Mouse (Mus musculus) midbrain, embryonic 12.5 days (tissue): Measurements from ENCODE around the gene Armc6. TPM values are rescaled to one million over a fixed set of nuclear protein-coding genes. Genes with fewer than 3 reads are reported as not detected.
A peak's percentile ranks its signal among the peaks of the same experiment; 100 is the strongest.
"Not testable (repeated sequence)": the region's sequence is repeated elsewhere in the genome, so short reads cannot be mapped to it uniquely, and the experiment has no call there.

ENCODE experiments used
- ATAC-seq: fragments of 200-750 bp; cut with Nextera tagmentation; 2 replicates; pipeline ENCODE4 v1.8.0; 2017; ENCODE audit warnings: low read depth, moderate TSS enrichment, moderate library complexity; ENCODE audit not compliant: low FRiP score
- H3K27ac ChIP-seq: fragments of 300-500 bp; sonication (generic); replicated peaks from 2 replicates; pipeline ENCODE4 v1.5.1; 2016; ENCODE audit warnings: mild to moderate bottlenecking
- H3K27me3 ChIP-seq: fragments of 300-500 bp; sonication (generic); 2 replicates; pipeline ENCODE4 v1.6.1; 2016; ENCODE audit warnings: mild to moderate bottlenecking
- H3K36me3 ChIP-seq: fragments of 300-500 bp; sonication (generic); 2 replicates; pipeline ENCODE4 v1.6.1; 2016
- H3K4me1 ChIP-seq: fragments of 300-500 bp; sonication (generic); 2 replicates; pipeline ENCODE4 v1.6.1; 2016
- H3K4me2 ChIP-seq: fragments of 300-500 bp; sonication (generic); replicated peaks from 2 replicates; pipeline ENCODE4 v1.6.1; 2016; ENCODE audit warnings: mild to moderate bottlenecking, moderate library complexity
- H3K4me3 ChIP-seq: fragments of 300-500 bp; sonication (generic); 2 replicates; pipeline ENCODE4 v1.5.1; 2016; ENCODE audit warnings: mild to moderate bottlenecking
- H3K9ac ChIP-seq: fragments of 300-500 bp; sonication (generic); replicated peaks from 2 replicates; pipeline ENCODE4 v1.6.1; 2016; ENCODE audit warnings: mild to moderate bottlenecking, moderate library complexity
- H3K9me3 ChIP-seq: fragments of 300-500 bp; sonication (generic); 2 replicates; pipeline ENCODE4 v1.6.1; 2016; ENCODE audit warnings: mild to moderate bottlenecking
- WGBS: fragments of 180-500 bp; shearing (Covaris S2); methylation state at CpG from one replicate; pipeline ENCODE4 v1.1.7; 2016; 5-methylcytosine and 5-hydroxymethylcytosine counted together
- polyA plus RNA-seq: library from polyadenylated mRNA; unstranded; fragments of >200 nt; fragmentation: Nextera tagmentation; extraction: Ambion mirVana; gene quantifications from 2 replicates; pipeline ENCODE4 v1.2.1, GENCODE M21; 2016

The Armc6 gene
- polyA plus RNA-seq, 1 experiment from 2014 or later: 45.5 TPM

DNA sequence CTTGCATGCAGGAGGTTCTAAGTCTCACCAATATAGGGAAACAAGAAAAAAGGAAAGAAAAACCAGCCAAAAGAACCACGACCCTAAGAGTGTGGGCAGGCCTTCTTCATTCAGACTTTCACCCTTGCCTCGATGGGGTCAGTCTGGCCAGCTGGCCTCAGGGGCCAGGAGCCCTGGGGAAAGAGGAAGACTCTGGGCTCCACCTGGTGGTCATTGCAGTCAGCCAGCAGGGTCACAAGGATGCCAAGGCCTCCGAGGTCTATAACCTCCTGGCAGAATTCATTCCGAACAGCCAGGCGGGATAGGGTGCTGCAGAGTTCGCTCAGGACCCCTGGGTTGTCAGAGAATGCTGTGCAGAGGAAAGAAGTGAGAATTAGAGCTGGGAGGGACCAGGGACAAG, 10.9 kb downstream of the Armc6 start:
- H3K9me3 ChIP-seq: no peaks in the 10 kb centered on the region
- no peaks in the 10 kb centered on the region; the same call in 1 of the 2 replicates for H3K27me3 ChIP-seq
- H3K4me2 ChIP-seq: no peak overlapping the region
- no peaks in the 10 kb centered on the region for H3K4me1 ChIP-seq
- H3K27ac ChIP-seq: no peak overlapping the region
- H3K4me3 ChIP-seq: no peak overlapping the region
- no peak for ATAC-seq
- WGBS: 57% methylated on average over 6 of the region's 6 CpGs
- no peak overlapping the region for H3K9ac ChIP-seq
- peaks cover 54% of the 10 kb centered on the region for H3K36me3 ChIP-seq

GRCm38 (mm10) chr8:70222041-70222440, 12.2 kb downstream of the Armc6 start:
- Histone ChIP-seq H3K9me3 (no peaks in the 10 kb centered on the region), H3K27me3 (no peaks in the 10 kb centered on the region; the same call in 1 of the 2 replicates), H3K9ac (no peak overlapping the region), H3K36me3 (peaks cover 47% of the 10 kb centered on the region), H3K27ac (no peak overlapping the region), H3K4me2 (no peak overlapping the region), H3K4me3 (no peak overlapping the region), H3K4me1 (no peaks in the 10 kb centered on the region)
- ATAC-seq: no peak
- 95% methylated on average over 12 of the region's 12 CpGs for WGBS

DNA sequence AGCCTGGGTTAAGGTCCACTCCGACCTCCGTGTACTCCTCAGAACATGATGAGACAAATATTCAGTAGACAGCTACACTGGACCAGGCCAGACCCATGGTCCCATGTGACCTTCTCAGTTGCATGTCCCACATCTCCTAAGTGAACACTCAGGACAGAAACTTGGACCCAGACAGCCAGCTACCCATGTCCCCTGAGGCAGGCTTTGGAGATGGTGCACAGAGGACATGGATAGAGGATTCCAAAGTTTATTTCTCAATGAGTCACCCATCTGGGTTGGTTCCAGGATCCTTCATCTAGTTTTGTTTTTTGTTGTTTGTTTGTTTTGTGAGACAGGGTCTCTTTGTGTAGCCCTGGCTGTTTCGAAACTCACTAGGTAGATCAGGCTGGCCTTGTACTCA, 13.4 kb downstream of the Armc6 start:
- no peaks in the 10 kb centered on the region for H3K9me3 ChIP-seq
- no peaks in the 10 kb centered on the region; the same call in 1 of the 2 replicates for H3K27me3 ChIP-seq
- WGBS: 95% methylated on average over 3 of the region's 3 CpGs
- no peak overlapping the region for H3K4me2 ChIP-seq
- H3K36me3 ChIP-seq: peaks cover 46% of the 10 kb centered on the region
- no peak for ATAC-seq
- no peaks in the 10 kb centered on the region for H3K4me1 ChIP-seq
- no peak overlapping the region for H3K4me3 ChIP-seq
- no peak overlapping the region for H3K9ac ChIP-seq
- H3K27ac ChIP-seq: no peak overlapping the region

GRCm38 (mm10) chr8:70220236-70220840, 13.9 kb downstream of the Armc6 start:
- peaks cover 4% of the 10 kb centered on the region for H3K27me3 ChIP-seq
- 76% methylated on average over 8 of the region's 8 CpGs for WGBS
- H3K9ac ChIP-seq: no peak overlapping the region
- H3K4me3 ChIP-seq: no peak overlapping the region
- no peaks in the 10 kb centered on the region for H3K4me1 ChIP-seq
- H3K9me3 ChIP-seq: no peaks in the 10 kb centered on the region
- ATAC-seq: no peak
- H3K4me2 ChIP-seq: no peak overlapping the region
- H3K27ac ChIP-seq: no peak overlapping the region
- H3K36me3 ChIP-seq: peaks cover 42% of the 10 kb centered on the region

- no peak for ATAC-seq
- Histone ChIP-seq H3K4me2 (no peak overlapping the region), H3K9me3 (no peaks in the 10 kb centered on the region), H3K27ac (no peak overlapping the region), H3K9ac (no peak overlapping the region), H3K4me1 (no peaks in the 10 kb centered on the region), H3K27me3 (peaks cover 14% of the 10 kb centered on the region), H3K4me3 (no peak overlapping the region), H3K36me3 (peaks cover 31% of the 10 kb centered on the region)
- WGBS: 73% methylated on average over 5 of the region's 5 CpGs
These were observed 15.1 kb downstream of the Armc6 start for GRCm38 (mm10) chr8:70219107-70219684.

- Histone ChIP-seq H3K27ac (no peak overlapping the region), H3K9me3 (no peaks in the 10 kb centered on the region), H3K9ac (no peak overlapping the region), H3K36me3 (peaks cover 13% of the 10 kb centered on the region; the same call in 1 of the 2 replicates), H3K27me3 (peaks cover 16% of the 10 kb centered on the region), H3K4me2 (no peak overlapping the region), H3K4me3 (no peak overlapping the region), H3K4me1 (peaks cover 5% of the 10 kb centered on the region)
- no peak for ATAC-seq
These were observed 16.8 kb downstream of the Armc6 start for GRCm38 (mm10) chr8:70217441-70217840.

- Histone ChIP-seq H3K4me2 (no peak overlapping the region), H3K9me3 (no peaks in the 10 kb centered on the region), H3K36me3 (peaks cover 4% of the 10 kb centered on the region; the same call in 1 of the 2 replicates), H3K27me3 (peaks cover 16% of the 10 kb centered on the region), H3K9ac (no peak overlapping the region), H3K4me3 (no peak overlapping the region), H3K4me1 (peaks cover 6% of the 10 kb centered on the region), H3K27ac (no peak overlapping the region)
- no peak for ATAC-seq
- WGBS: 58% methylated on average over 1 of the region's 1 CpGs
These were observed 17.7 kb downstream of the Armc6 start for GRCm38 (mm10) chr8:70216566-70216965.

GRCm38 (mm10) chr8:70216161-70216560, 18.1 kb downstream of the Armc6 start:
- 75% methylated on average over 3 of the region's 3 CpGs for WGBS
- not testable (repeated sequence) for H3K4me3 ChIP-seq, H3K9me3 ChIP-seq, H3K27ac ChIP-seq, H3K9ac ChIP-seq, H3K36me3 ChIP-seq, ATAC-seq, H3K4me2 ChIP-seq
- Histone ChIP-seq H3K4me1 (peaks cover 10% of the 10 kb centered on the region), H3K27me3 (peaks cover 19% of the 10 kb centered on the region)

DNA sequence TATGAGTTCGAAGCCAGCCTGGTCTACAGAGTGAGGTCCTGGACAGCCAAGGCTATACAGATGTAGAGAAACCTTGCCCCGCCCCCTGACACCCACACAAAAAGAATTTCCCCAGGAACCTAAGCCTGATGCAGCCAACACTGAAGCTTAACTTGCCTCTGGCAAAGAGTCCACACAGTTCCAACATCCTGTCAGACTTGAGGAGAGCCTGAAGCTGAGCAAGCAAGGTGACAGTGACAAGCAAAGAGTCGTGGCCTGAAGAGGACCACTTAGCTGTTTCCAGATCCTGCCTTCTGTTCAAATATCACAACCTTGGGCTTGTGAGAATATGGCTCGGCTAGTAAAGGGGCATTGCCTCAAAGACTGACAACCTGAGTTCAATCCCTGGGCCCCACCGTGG, 19.2 kb downstream of the Armc6 start:
- no peak for ATAC-seq

DNA sequence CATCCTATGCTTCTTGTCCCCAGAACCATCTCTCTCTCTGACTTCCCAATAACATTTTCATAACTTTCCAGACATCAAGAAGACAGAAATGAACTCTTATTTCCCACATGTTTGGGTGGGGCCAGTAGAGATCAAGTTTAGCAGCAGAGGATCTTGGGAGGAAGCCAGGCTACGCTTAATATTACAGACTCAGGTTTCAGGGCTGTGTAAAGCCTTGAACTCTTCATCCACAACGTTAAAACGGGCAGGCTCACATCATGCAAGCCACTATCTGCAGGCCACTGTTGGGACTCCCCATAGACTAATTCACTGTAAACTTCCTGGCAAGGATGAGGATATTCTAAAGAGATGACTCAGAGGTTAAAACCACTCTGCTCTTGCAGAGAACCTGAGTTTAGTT, 19.9 kb downstream of the Armc6 start:
- no peak overlapping the region for H3K4me3 ChIP-seq
- H3K4me1 ChIP-seq: peaks cover 12% of the 10 kb centered on the region
- H3K9me3 ChIP-seq: no peaks in the 10 kb centered on the region
- 69% methylated on average over 3 of the region's 3 CpGs for WGBS
- no peak overlapping the region for H3K27ac ChIP-seq
- H3K4me2 ChIP-seq: no peak overlapping the region
- peaks cover 31% of the 10 kb centered on the region for H3K27me3 ChIP-seq
- no peak for ATAC-seq
- H3K36me3 ChIP-seq: no peaks in the 10 kb centered on the region
- no peak overlapping the region for H3K9ac ChIP-seq

More for the DNA sequence above, 19.2 kb downstream of the Armc6 start:
- Histone ChIP-seq H3K4me1 (peaks cover 12% of the 10 kb centered on the region), H3K27ac (no peak overlapping the region), H3K4me3 (no peak overlapping the region), H3K9ac (no peak overlapping the region), H3K36me3 (no peaks in the 10 kb centered on the region), H3K27me3 (peaks cover 30% of the 10 kb centered on the region), H3K4me2 (no peak overlapping the region), H3K9me3 (no peaks in the 10 kb centered on the region)
- 72% methylated on average over 5 of the region's 5 CpGs for WGBS

- Histone ChIP-seq H3K27ac (peak within 1 kb of the TSS; percentile 64), H3K9me3 (no peaks in the 10 kb centered on the region), H3K27me3 (peaks cover 34% of the 10 kb centered on the region), H3K36me3 (no peaks in the 10 kb centered on the region), H3K4me1 (peaks cover 12% of the 10 kb centered on the region), H3K9ac (peak within 1 kb of the TSS; percentile 67), H3K4me2 (peak within 1 kb of the TSS; percentile 94), H3K4me3 (peak within 1 kb of the TSS; percentile 60)
- ATAC-seq: peak; percentile 99
- under 1% methylated on average over 64 of the region's 66 CpGs for WGBS
These were observed 21.9 kb downstream of the Armc6 start, which contains the start of gene Slc25a42 for GRCm38 (mm10) chr8:70212112-70213055. Gene Slc25a42, minus strand, starts transcription at chr8:70212305.

DNA sequence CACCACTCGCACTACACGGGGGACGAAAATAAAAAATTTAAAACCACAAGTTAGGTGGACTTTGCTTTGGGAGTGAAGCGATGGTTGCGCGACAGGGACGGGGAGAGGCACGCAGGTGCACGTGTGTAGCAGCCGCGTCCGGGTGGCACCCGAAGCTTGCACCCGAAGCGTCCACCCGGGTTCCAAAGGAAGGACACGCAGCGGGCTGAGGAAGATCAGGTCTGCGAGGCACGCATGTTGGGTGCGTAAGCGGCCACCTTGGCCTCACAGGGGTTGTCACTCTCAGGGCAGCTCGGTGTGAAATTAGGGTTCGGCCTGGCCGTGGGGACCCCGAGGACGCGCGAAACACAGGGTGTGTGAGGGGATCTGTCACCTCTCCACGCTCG, 22.5 kb downstream of the Armc6 start:
- Histone ChIP-seq H3K9ac (peak overlapping the region; percentile 67), H3K36me3 (no peaks in the 10 kb centered on the region), H3K27ac (no peak overlapping the region), H3K27me3 (peaks cover 34% of the 10 kb centered on the region), H3K4me3 (peak overlapping the region; percentile 60), H3K4me1 (peaks cover 12% of the 10 kb centered on the region), H3K9me3 (no peaks in the 10 kb centered on the region), H3K4me2 (peak overlapping the region; percentile 94)
- no peak; the same call in 1 of the 2 replicates for ATAC-seq
- WGBS: 1% methylated on average over 31 of the region's 31 CpGs
